Mouse (Mus musculus): ENCODE measurements around the gene Ldha. TPM values are rescaled to one million over a fixed set of nuclear protein-coding genes. Genes with fewer than 3 reads are reported as not detected.

Gene Ldha
- polyA plus RNA-seq, 1 experiment from 2014 or later, result 3,525 TPM

DNA sequence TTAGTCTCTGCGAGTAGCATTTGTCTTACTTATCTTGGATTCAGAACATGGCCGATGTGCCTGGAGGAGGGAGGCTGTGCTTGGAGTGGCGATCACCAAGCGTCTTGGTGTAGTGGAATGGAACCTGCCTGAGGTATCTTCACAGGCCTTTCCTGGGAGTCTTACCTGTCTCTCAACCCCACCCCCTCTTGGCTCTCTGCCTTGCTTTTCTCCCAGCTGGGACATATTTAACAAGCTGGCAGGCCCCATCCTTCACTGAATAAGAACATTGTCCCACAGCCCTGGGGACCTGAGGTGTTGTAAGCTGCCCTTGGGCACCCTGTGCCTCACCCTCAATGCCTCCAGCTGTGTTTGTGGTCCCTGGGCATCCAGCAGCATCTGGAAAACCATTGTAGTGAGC lies 2.3 kb downstream of the Ldha start:
- no peaks in the 10 kb centered on the region for H3K27me3 ChIP-seq (replicated peaks; ENCODE audit: control insufficient read depth, insufficient read depth, low read length)
- H3K9me3 ChIP-seq (ENCODE audit: control insufficient read depth, low read length), result no peaks in the 10 kb centered on the region
- 76% methylated on average over 4 of the region's 4 CpGs for WGBS
- peaks cover 11% of the 10 kb centered on the region for H3K36me3 ChIP-seq (ENCODE audit: control insufficient read depth, insufficient read depth, low read length)
- H3K4me1 ChIP-seq (replicated peaks; ENCODE audit: control insufficient read depth, insufficient read depth, low read length), result peaks cover 41% of the 10 kb centered on the region
- H3K4me2 ChIP-seq, result no peak overlapping the region
- DNase-seq (ENCODE audit: low spot score) (no peak), ATAC-seq (replicated peaks; ENCODE audit: low FRiP score) (no peak)
- H3K9ac ChIP-seq (ENCODE audit: low read depth, low read length), result no peak overlapping the region
- peak overlapping the region; percentile 5; the same call in 1 of the 2 replicates for H3K4me3 ChIP-seq (ENCODE audit: low read depth, low read length)
- no peak overlapping the region for H3K27ac ChIP-seq (ENCODE audit: low read depth, low read length)

DNA sequence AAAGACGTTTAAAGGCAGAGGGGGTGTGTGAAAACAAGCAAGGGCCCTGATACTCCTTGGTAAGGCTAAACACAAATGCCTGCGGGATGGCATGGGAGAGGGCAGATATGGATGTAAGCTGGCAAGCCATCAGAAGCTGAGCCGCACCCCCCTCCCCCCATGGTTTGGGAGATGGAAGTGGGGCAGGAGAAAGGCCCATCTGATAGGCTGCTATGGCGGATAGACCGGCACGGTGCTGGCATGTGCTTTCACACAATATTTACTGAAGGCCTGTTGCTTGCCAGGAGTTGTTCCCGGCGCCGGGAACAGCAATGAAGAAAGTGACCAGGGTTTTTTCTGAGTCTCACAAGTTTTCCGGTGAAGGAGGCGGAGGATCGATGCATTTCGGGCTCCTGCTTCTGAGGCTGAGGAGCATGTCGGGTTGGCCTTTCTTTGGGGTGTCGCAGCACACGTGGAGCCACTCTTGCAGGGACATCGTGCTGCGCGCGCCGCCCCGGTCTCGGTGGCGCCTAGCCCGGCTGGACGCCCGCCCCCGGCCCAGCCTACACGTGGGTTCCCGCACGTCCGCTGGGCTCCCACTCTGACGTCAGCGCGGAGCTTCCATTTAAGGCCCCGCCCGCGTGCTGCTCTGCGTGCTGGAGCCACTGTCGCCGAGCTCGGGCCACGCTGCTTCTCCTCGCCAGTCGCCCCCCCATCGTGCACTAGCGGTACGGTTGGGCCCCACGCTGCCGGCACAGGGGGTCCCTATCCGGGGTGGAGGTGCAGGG lies 4.1 kb downstream of the Ldha start:
- Histone ChIP-seq H3K4me2 (peak overlapping the region; percentile 87), H3K9me3 (ENCODE audit: control insufficient read depth, low read length) (no peaks in the 10 kb centered on the region), H3K4me3 (ENCODE audit: low read depth, low read length) (peak overlapping the region; percentile 72), H3K9ac (ENCODE audit: low read depth, low read length) (peak overlapping the region; percentile 92), H3K4me1 (replicated peaks; ENCODE audit: control insufficient read depth, insufficient read depth, low read length) (peaks cover 23% of the 10 kb centered on the region), H3K27ac (ENCODE audit: low read depth, low read length) (peak overlapping the region; percentile 92), H3K36me3 (ENCODE audit: control insufficient read depth, insufficient read depth, low read length) (peaks cover 26% of the 10 kb centered on the region), H3K27me3 (replicated peaks; ENCODE audit: control insufficient read depth, insufficient read depth, low read length) (no peaks in the 10 kb centered on the region)
- DNase-seq (ENCODE audit: low spot score) (peak; percentile 94), ATAC-seq (replicated peaks; ENCODE audit: low FRiP score) (peak; percentile 84)
- under 1% methylated on average over 51 of the region's 51 CpGs for WGBS

DNA sequence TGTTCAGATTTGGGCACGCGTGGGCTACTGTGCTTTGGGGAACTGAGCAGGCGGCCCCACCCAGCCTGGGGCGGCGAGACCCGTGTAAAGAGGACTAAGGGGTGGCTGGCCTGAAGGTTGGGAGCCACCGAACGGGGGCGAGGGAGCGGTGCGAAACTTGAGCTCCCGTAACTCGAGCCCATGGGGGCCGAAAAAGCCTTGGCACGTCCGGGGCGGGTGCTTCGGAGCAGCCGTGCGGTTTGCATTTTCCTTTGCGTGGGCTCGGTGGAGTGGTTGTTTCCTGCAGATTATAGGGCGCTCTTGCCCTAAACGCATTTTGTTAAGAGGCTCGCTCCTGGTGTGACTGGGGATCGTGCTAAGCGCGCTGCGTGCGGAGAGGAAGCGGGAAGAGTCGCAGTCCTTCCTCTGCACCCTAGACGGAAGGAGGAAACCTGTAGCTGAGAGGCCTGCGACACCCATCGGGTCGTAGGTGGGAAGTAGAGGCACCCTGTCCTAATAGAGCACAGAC lies 4.8 kb downstream of the Ldha start:
- peak overlapping the region; percentile 92 for H3K27ac ChIP-seq (ENCODE audit: low read depth, low read length)
- H3K4me1 ChIP-seq (replicated peaks; ENCODE audit: control insufficient read depth, insufficient read depth, low read length), result peaks cover 21% of the 10 kb centered on the region
- H3K36me3 ChIP-seq (ENCODE audit: control insufficient read depth, insufficient read depth, low read length), result peaks cover 31% of the 10 kb centered on the region
- H3K9ac ChIP-seq (ENCODE audit: low read depth, low read length), result peak overlapping the region; percentile 92
- peak overlapping the region; percentile 87 for H3K4me2 ChIP-seq
- WGBS, result under 1% methylated on average over 36 of the region's 36 CpGs
- H3K27me3 ChIP-seq (replicated peaks; ENCODE audit: control insufficient read depth, insufficient read depth, low read length), result no peaks in the 10 kb centered on the region
- DNase-seq (ENCODE audit: low spot score) (peak; percentile 67), ATAC-seq (replicated peaks; ENCODE audit: low FRiP score) (peak; percentile 22; the same call in 1 of the 2 replicates)
- no peaks in the 10 kb centered on the region for H3K9me3 ChIP-seq (ENCODE audit: control insufficient read depth, low read length)
- peak overlapping the region; percentile 72 for H3K4me3 ChIP-seq (ENCODE audit: low read depth, low read length)

DNA sequence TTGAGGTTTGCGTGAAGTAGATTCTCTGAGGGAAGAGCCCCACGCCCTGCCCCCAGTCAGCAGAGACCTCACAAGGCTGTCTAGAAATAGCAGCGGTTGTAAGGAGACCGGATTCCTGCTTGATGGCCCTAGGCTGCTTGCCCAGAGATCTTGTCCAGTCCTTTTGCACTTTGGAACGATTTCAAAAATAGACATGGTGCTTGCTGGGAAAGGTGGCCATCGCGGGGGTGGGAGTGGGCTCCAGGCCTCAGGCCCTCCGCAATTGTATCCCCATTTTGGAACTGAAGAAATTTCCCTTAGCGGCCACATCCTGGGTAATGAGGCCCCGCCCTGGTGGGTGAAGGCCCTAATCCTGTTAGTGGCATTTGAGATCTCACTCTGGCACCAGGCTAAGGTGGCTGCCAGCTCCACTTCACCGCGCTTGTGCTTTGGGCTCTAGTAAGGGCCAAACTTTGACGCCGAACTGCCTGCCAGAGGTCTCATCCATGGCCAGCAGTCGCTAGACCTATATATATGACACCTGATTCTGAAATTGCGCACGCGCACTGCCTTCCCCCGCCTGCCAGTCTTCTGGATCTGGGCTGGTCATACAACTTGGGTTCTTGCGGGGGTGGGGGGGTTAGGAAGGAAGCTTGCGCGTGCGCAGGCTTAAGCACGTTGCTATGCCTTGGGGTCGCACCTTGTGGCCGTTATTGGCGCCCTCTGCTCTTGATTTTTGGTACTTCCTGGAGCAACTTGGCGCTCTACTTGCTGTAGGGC lies 5.4 kb downstream of the Ldha start:
- peaks cover 18% of the 10 kb centered on the region for H3K4me1 ChIP-seq (replicated peaks; ENCODE audit: control insufficient read depth, insufficient read depth, low read length)

DNA sequence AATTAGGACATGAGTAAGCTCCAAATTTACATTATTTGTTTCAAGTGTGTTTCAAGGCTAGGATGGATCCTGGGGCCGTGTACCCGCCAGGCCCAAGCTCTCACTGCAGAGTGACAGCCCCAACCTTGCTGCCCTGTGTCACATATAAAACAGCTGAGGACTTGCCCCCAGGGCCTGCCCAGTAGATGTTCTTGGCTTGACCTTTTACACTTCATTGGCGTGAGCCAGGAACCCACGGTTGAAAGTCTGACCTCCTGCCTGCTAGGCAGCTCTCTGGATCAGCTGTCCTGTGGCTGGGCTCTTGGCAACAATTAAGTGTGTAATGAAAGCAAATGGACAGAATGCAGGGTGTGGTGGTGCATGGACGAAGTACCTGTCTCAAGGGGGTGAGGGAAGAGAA lies 8.0 kb downstream of the Ldha start:
- Histone ChIP-seq H3K4me2 (no peak overlapping the region), H3K4me1 (replicated peaks; ENCODE audit: control insufficient read depth, insufficient read depth, low read length) (peaks cover 14% of the 10 kb centered on the region), H3K27ac (ENCODE audit: low read depth, low read length) (no peak overlapping the region), H3K27me3 (replicated peaks; ENCODE audit: control insufficient read depth, insufficient read depth, low read length) (no peaks in the 10 kb centered on the region), H3K9me3 (ENCODE audit: control insufficient read depth, low read length) (no peaks in the 10 kb centered on the region), H3K9ac (ENCODE audit: low read depth, low read length) (no peak overlapping the region), H3K36me3 (ENCODE audit: control insufficient read depth, insufficient read depth, low read length) (peaks cover 58% of the 10 kb centered on the region), H3K4me3 (ENCODE audit: low read depth, low read length) (no peak overlapping the region)
- ATAC-seq (replicated peaks; ENCODE audit: low FRiP score) (no peak), DNase-seq (ENCODE audit: low spot score) (no peak)
- 89% methylated on average over 5 of the region's 5 CpGs for WGBS

More for the DNA sequence above, 5.4 kb downstream of the Ldha start:
- DNase-seq (ENCODE audit: low spot score) (peak; percentile 74), ATAC-seq (replicated peaks; ENCODE audit: low FRiP score) (peak; percentile 35)
- peak overlapping the region; percentile 92 for H3K27ac ChIP-seq (ENCODE audit: low read depth, low read length)
- peak overlapping the region; percentile 92 for H3K9ac ChIP-seq (ENCODE audit: low read depth, low read length)
- peaks cover 35% of the 10 kb centered on the region for H3K36me3 ChIP-seq (ENCODE audit: control insufficient read depth, insufficient read depth, low read length)
- no peaks in the 10 kb centered on the region for H3K27me3 ChIP-seq (replicated peaks; ENCODE audit: control insufficient read depth, insufficient read depth, low read length)
- WGBS, result under 1% methylated on average over 28 of the region's 28 CpGs
- peak overlapping the region; percentile 72 for H3K4me3 ChIP-seq (ENCODE audit: low read depth, low read length)
- H3K9me3 ChIP-seq (ENCODE audit: control insufficient read depth, low read length), result no peaks in the 10 kb centered on the region
- H3K4me2 ChIP-seq, result peak overlapping the region; percentile 87

DNA sequence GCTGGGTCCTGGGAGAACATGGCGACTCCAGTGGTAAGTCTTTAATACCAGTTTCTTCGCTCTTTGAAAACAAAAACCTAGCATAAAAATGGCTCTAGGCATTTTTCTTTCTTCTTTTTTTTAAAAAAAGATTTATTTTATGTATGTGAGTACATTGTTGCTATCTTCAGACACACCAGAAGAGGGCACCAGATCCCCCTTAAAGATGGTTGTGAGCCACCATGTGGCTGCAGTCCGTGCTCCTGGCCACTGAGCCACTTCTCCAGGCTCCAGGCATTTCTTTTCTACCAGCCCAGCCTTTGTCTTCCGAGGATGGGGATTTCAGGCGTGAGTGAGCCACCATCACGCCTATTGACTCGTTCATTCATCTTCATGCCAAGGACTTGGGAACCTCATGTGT lies 9.8 kb downstream of the Ldha start:
- H3K27ac ChIP-seq (ENCODE audit: low read depth, low read length), result no peak overlapping the region
- no peaks in the 10 kb centered on the region for H3K9me3 ChIP-seq (ENCODE audit: control insufficient read depth, low read length)
- ATAC-seq (replicated peaks; ENCODE audit: low FRiP score) (no peak), DNase-seq (ENCODE audit: low spot score) (no peak)
- H3K36me3 ChIP-seq (ENCODE audit: control insufficient read depth, insufficient read depth, low read length), result peaks cover 64% of the 10 kb centered on the region
- no peak overlapping the region for H3K4me2 ChIP-seq
- H3K4me3 ChIP-seq (ENCODE audit: low read depth, low read length), result no peak overlapping the region
- WGBS, result 86% methylated on average over 7 of the region's 7 CpGs
- H3K9ac ChIP-seq (ENCODE audit: low read depth, low read length), result no peak overlapping the region
- H3K27me3 ChIP-seq (replicated peaks; ENCODE audit: control insufficient read depth, insufficient read depth, low read length), result no peaks in the 10 kb centered on the region
- peaks cover 5% of the 10 kb centered on the region for H3K4me1 ChIP-seq (replicated peaks; ENCODE audit: control insufficient read depth, insufficient read depth, low read length)

DNA sequence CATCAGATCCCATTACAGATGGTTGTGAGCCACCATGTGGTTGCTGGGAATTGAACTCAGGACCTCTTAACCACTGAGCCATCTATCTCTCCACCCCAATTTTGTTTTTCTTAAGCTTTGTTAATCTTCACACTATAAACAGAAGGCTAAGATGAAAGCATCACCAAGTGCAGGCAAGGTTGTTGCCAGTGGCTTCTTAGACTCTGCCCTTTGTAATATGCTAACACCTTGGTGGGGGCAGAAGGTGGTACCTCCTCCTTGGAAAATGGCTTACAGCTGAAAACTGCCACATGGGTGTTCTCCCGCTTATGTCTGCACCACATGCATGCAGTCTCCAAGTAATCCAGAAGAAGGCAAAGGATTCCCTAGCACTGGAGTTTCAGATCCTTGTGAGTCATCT lies 11.4 kb downstream of the Ldha start:
- no peak for ATAC-seq (replicated peaks; ENCODE audit: low FRiP score)
- Histone ChIP-seq H3K9me3 (ENCODE audit: control insufficient read depth, low read length) (no peaks in the 10 kb centered on the region), H3K4me3 (ENCODE audit: low read depth, low read length) (no peak overlapping the region), H3K9ac (ENCODE audit: low read depth, low read length) (no peak overlapping the region), H3K27ac (ENCODE audit: low read depth, low read length) (no peak overlapping the region), H3K4me1 (replicated peaks; ENCODE audit: control insufficient read depth, insufficient read depth, low read length) (peaks cover 2% of the 10 kb centered on the region; the same call in 1 of the 2 replicates), H3K4me2 (no peak overlapping the region), H3K27me3 (replicated peaks; ENCODE audit: control insufficient read depth, insufficient read depth, low read length) (no peaks in the 10 kb centered on the region), H3K36me3 (ENCODE audit: control insufficient read depth, insufficient read depth, low read length) (peaks cover 60% of the 10 kb centered on the region)
- WGBS, result 85% methylated on average over 1 of the region's 1 CpGs
- DNase-seq (ENCODE audit: low spot score), result no peak

DNA sequence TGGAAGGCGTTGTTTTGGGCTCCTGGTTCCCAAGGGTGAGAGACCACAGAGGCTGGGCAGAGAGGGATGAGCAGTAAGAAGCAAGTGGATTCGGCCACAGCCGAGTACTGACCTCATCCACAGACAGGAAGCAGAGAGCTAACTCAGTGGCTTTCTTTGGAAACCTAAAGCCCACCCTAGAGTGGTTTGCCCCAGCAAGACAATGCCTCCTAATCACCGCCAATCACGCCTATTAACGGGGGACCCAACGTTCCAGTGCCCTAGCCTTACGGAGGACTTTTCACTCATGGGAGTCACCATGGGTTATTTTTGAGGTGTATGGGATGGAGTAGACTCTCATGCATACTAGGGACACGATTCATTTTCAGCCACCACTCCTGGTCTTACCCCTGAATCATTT lies 12.1 kb downstream of the Ldha start:
- Histone ChIP-seq H3K9me3 (ENCODE audit: control insufficient read depth, low read length) (no peaks in the 10 kb centered on the region), H3K27ac (ENCODE audit: low read depth, low read length) (no peak overlapping the region), H3K4me3 (ENCODE audit: low read depth, low read length) (no peak overlapping the region), H3K4me1 (replicated peaks; ENCODE audit: control insufficient read depth, insufficient read depth, low read length) (no peaks in the 10 kb centered on the region), H3K27me3 (replicated peaks; ENCODE audit: control insufficient read depth, insufficient read depth, low read length) (no peaks in the 10 kb centered on the region), H3K9ac (ENCODE audit: low read depth, low read length) (no peak overlapping the region), H3K36me3 (ENCODE audit: control insufficient read depth, insufficient read depth, low read length) (peaks cover 55% of the 10 kb centered on the region), H3K4me2 (no peak overlapping the region)
- 88% methylated on average over 9 of the region's 9 CpGs for WGBS
- DNase-seq (ENCODE audit: low spot score) (no peak), ATAC-seq (replicated peaks; ENCODE audit: low FRiP score) (no peak)
